ENCODE assay signal across 8 mouse cellular contexts in genomic region chr11:22588546-22588945, GRCm38 (mm10).
DNase-seq lines count a peak whose midpoint lies in the region; ATAC-seq and TF ChIP-seq lines count a peak whose summit lies in the region.

No protein-coding gene starts in this region.

- H3K36me3 ChIP-seq in heart, embryonic 15.5 days: no peaks in the 10 kb centered on the region
- H3K36me3 ChIP-seq in liver, embryonic 11.5 days (ENCODE audit: control insufficient read depth, insufficient read depth, low read length): no peaks in the 10 kb centered on the region

- 37% methylated on average over 2 of the region's 2 CpGs for WGBS in heart, embryonic 15.5 days
- 38% methylated on average over 2 of the region's 2 CpGs for whole genome bisulfite sequencing in liver, embryonic 11.5 days

- peak overlapping the region; percentile 75 for H3K27ac ChIP-seq in gastrocnemius, adult 2 months
- H3K27ac ChIP-seq in heart, embryonic 15.5 days: peak overlapping the region; percentile 76
- H3K27ac ChIP-seq in liver, embryonic 11.5 days (ENCODE audit: low read depth, low read length): no peak overlapping the region

- H3K4me2 ChIP-seq in heart, embryonic 15.5 days: no peak overlapping the region
- no peak overlapping the region for H3K4me2 ChIP-seq in liver, embryonic 11.5 days

- peaks cover 38% of the 10 kb centered on the region for H3K4me1 ChIP-seq in heart, embryonic 15.5 days (replicated peaks)
- H3K4me1 ChIP-seq in liver, embryonic 11.5 days (replicated peaks; ENCODE audit: control insufficient read depth, insufficient read depth, low read length): peaks cover 4% of the 10 kb centered on the region; the same call in 1 of the 2 replicates

- no peak for DNase-seq in gastrocnemius, adult 2 months
- DNase-seq in gastrocnemius, adult 8-10 months (ENCODE audit: low spot score in 2 of 2): no peak
- DNase-seq in NIH3T3 (ENCODE audit: low read depth): peak; percentile 40
- DNase-seq in lung, postnatal 4 days: peak; percentile 19 to 52
- DNase-seq in liver, embryonic 11.5 days (ENCODE audit: low spot score): no peak
- DNase-seq in thymus, postnatal 0 days (ENCODE audit: low spot score): no peak

- no peaks in the 10 kb centered on the region for H3K9me3 ChIP-seq in heart, embryonic 15.5 days (replicated peaks)
- H3K9me3 ChIP-seq in liver, embryonic 11.5 days (ENCODE audit: control insufficient read depth, low read length): no peaks in the 10 kb centered on the region

- no peak overlapping the region for H3K9ac ChIP-seq in heart, embryonic 15.5 days
- no peak overlapping the region for H3K9ac ChIP-seq in liver, embryonic 11.5 days (ENCODE audit: low read depth, low read length)

- no peaks in the 10 kb centered on the region for H3K27me3 ChIP-seq in heart, embryonic 15.5 days
- H3K27me3 ChIP-seq in liver, embryonic 11.5 days (replicated peaks; ENCODE audit: control insufficient read depth, insufficient read depth, low read length): no peaks in the 10 kb centered on the region

- H3K4me3 ChIP-seq in gastrocnemius, adult 2 months: no peak overlapping the region
- H3K4me3 ChIP-seq in heart, embryonic 15.5 days: no peak overlapping the region
- no peak overlapping the region for H3K4me3 ChIP-seq in liver, embryonic 11.5 days (ENCODE audit: low read depth, low read length)

- no peak for TF ChIP-seq CTCF in gastrocnemius, adult 2 months (IDR thresholded peaks at IDR 0.05)

- intact Hi-C loops in gastrocnemius, adult 2 months (cut with DNase I): no loop called here

- ATAC-seq in heart, embryonic 15.5 days (replicated peaks; ENCODE audit: insufficient number of reproducible peaks, insufficient read depth, low FRiP score, low read depth): 0 out of 2 replicates have a peak, but pooled peaks have one; percentile 34
- no peak for ATAC-seq in activated CD4-positive, CD25-positive, alpha-beta regulatory T cell, adult 4 months
- no peak for ATAC-seq in liver, embryonic 11.5 days (replicated peaks; ENCODE audit: low FRiP score)

Comparison
In these comparisons a context has a peak if more than half of its experiments do, and no peak if none do; other contexts are left out.
1. DNase-seq: peak in NIH3T3 (single experiment) and lung, postnatal 4 days (2 of 2); none in gastrocnemius, adult 2 months (single experiment), gastrocnemius, adult 8-10 months (0 of 2), liver, embryonic 11.5 days (single experiment) and thymus, postnatal 0 days (single experiment).